Mouse (Mus musculus) bone marrow macrophage, adult 2 months (primary cell): ENCODE results near the gene Znrf2. TPM values are rescaled to one million over a fixed set of nuclear protein-coding genes. Genes with fewer than 3 reads are reported as not detected.

Experiments used
- H3K27ac ChIP-seq: 2 replicates; pipeline ENCODE4 v1.5.1; 2012; ENCODE audit warnings: low read depth, low read length; ENCODE audit not compliant: insufficient read depth
- H3K4me1 ChIP-seq: 2 replicates; pipeline ENCODE4 v1.6.1; 2012; ENCODE audit warnings: low read length; ENCODE audit not compliant: control insufficient read depth, insufficient read depth
- H3K4me3 ChIP-seq: 2 replicates; pipeline ENCODE4 v1.5.1; 2012; ENCODE audit warnings: mild to moderate bottlenecking, low read length, moderate library complexity; ENCODE audit not compliant: insufficient read depth
- CTCF ChIP-seq: IDR thresholded peaks from 2 replicates; pipeline ENCODE4 v1.5.1; 2012; ENCODE audit warnings: low read depth, mild to moderate bottlenecking, low read length, moderate library complexity
- POLR2A ChIP-seq: IDR thresholded peaks from 2 replicates; pipeline ENCODE4 v1.6.1; 2012; ENCODE audit warnings: mild to moderate bottlenecking, low read depth, low read length, borderline replicate concordance
- polyA plus RNA-seq: library from polyadenylated mRNA; stranded (reverse); fragments of >200 nt; gene quantifications from 2 replicates; pipeline ENCODE4 v1.2.4, GENCODE M21; 2012; ENCODE audit not compliant: missing spikeins, insufficient read depth, insufficient read length

Gene Znrf2
- 104 and 108 TPM in 2 replicates for polyA plus RNA-seq

DNA sequence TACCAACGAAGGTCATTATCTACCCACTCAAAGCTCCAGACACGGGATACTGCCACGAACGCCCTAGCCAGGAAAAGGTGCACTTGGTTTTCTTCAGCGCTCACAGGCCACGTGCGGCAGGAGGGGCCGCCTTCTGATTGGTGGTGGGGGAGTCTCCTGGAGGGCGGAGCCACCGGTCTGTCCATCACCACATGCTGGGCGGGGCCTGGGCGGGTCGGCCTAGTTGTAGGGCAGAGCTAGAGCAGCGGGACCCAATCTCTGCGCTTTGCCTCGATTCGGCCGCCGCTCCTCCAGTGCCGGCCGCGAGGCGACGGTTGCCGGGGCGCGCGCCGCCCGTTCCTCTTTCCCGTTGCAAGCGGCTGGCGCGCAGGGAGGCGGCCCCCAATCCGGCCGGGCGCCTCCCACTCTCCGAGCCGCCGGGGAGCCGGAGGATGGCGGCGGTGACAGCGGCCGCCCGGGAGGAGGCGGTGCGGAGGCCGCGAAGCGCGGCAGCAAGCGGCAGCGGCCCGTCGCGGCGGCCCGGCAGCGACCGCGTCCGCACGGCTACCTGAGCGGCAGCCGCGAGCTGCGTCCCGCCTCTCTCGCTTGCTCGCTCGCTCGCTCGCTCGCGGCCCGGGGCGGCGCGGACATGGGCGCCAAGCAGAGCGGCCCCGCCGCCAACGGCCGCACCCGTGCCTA is at the start of gene Znrf2:
Gene Znrf2 (plus strand): TSS at position 529 of the 678 bp plus-strand sequence.
- H3K27ac ChIP-seq = peak within 1 kb of the TSS; percentile 94
- TF ChIP-seq POLR2A = no peak; the same call in 1 of the 2 replicates
- no peak for TF ChIP-seq CTCF
- peak within 1 kb of the TSS; percentile 75 for H3K4me3 ChIP-seq
- peaks cover 38% of the 10 kb centered on the region for H3K4me1 ChIP-seq

DNA sequence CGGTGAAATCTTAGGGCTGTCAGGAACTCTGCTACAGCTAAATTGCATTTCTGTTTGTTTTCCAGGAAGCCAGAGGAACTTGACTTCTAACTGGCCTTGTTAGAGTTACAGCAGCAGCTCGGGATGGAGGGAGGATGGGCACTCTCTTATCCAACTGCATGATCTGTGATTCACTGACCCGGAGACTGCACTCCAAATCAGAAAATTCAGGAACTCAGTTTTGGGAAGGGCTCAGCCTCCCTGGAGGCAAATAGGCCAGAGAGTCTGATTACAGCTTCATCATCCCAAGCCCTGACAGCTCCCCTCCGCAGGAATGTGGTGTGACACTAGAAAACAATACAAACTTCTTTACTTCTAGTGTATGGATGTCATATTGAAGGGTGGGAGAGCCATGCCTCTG is 49.0 kb upstream of the Znrf2 start:
- H3K27ac ChIP-seq = no peak overlapping the region
- TF ChIP-seq POLR2A = no peak
- no peak for TF ChIP-seq CTCF
- H3K4me1 ChIP-seq = peaks cover 17% of the 10 kb centered on the region
- H3K4me3 ChIP-seq = no peak overlapping the region

DNA sequence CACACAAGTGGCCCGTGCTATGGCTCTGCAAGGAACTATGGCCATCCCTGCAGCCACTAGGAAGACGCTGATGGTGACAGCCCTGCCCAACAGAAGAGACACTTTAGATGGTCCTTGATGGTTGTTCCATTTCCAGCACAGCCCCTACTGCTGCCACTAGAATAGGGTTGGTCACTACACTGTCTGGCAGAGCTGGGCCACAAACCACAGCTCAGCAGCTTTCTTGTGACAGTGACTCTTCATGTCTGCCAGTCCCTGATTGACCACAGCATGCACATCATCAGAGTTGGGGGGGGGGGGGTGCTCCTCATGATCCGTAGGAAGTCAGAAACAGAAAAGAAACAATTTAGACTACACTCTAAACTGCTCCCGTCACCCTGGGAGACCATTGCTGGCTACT is 46.0 kb upstream of the Znrf2 start:
- H3K4me1 ChIP-seq = peaks cover 15% of the 10 kb centered on the region
- H3K27ac ChIP-seq = no peak overlapping the region
- no peak overlapping the region for H3K4me3 ChIP-seq
- no peak for TF ChIP-seq POLR2A
- TF ChIP-seq CTCF = no peak

DNA sequence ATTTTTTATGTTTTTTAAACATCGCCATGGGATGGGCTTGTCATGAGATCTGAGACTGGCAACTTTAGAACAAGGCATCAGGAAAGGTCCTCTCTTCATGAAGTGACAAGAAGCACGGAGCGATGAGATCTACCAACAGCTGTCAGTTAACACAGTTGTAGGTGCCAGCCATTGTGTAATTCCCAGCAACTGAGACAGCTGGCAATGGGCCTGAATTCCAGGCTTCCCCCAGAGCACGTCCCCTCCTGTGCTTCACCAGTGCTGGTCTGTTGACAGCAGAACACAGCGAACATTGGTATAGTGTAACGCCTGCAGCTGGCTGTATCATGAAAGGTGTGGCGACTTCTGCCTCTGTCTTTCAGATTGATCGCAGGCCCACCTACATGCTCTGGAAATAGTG is 45.5 kb upstream of the Znrf2 start:
- Histone ChIP-seq H3K4me3 (no peak overlapping the region), H3K27ac (no peak overlapping the region; the same call in 1 of the 2 replicates), H3K4me1 (peaks cover 17% of the 10 kb centered on the region)
- no peak for TF ChIP-seq CTCF
- TF ChIP-seq POLR2A = no peak

DNA sequence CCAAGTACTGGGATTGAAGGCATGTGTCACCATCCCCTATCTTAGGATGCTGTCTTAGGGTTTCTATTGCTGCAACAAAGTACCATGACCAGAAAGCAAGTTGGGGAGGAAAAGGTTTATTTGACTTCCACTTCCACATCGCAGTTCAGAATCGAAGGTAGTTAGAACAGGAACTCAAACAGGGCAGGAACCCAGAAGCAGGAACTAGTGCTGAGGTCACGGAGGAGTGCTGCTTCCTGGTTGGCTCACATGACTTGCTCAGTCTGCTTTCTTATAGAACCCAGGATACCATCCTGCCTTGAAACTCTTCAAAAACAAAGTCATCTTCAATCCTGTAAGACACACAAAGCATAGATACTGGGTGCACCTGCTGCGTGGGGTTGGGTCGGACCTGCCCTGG is 44.6 kb upstream of the Znrf2 start:
- peak overlapping the region; percentile 58 for H3K27ac ChIP-seq
- peaks cover 19% of the 10 kb centered on the region for H3K4me1 ChIP-seq
- no peak overlapping the region for H3K4me3 ChIP-seq
- TF ChIP-seq CTCF (no peak), POLR2A (no peak)

DNA sequence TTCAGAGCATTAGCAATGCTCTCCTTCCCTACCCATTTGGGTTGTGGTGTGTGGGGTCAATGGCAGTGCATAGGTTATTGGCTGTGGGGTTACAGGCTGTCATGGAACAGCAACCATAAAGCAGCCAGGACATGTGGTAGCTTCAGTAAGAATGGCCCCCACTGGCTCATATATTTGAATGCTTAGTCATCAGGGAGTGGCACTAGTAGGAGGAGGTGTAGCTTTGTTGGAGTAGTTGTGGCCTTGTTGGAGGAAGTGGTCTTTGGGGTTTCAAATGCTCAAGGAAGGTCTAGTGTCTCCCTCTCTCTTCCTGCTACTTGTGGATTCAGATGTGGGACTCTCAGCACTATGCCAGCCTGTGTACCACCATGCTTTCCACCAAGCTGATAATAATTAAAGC is 41.0 kb upstream of the Znrf2 start:
- no peak for TF ChIP-seq CTCF
- no peak for TF ChIP-seq POLR2A
- H3K27ac ChIP-seq = peak overlapping the region; percentile 3; the same call in 1 of the 2 replicates
- peaks cover 28% of the 10 kb centered on the region for H3K4me1 ChIP-seq
- no peak overlapping the region for H3K4me3 ChIP-seq

DNA sequence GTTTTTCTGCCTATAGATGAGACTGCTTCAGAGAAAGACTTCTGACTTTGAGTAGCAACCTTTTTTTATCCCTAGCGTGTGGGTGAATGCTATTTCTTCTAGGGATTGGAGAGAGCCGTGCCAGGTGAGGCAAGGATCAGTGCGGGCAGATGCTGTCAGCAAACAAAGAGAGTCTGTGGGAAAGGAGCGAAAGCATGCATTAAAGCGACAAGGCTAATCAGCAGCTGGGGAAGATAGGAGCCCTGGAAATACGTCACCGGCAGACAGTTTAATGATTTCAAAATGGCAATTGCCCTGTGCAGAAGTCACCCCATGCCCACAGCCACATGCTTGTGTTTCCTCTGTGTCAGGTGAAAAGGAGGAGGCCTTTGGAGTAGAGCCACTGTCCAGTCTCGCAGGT is 39.1 kb upstream of the Znrf2 start:
- peaks cover 44% of the 10 kb centered on the region for H3K4me1 ChIP-seq
- no peak for TF ChIP-seq CTCF
- TF ChIP-seq POLR2A = no peak
- no peak overlapping the region for H3K4me3 ChIP-seq
- H3K27ac ChIP-seq = no peak overlapping the region

DNA sequence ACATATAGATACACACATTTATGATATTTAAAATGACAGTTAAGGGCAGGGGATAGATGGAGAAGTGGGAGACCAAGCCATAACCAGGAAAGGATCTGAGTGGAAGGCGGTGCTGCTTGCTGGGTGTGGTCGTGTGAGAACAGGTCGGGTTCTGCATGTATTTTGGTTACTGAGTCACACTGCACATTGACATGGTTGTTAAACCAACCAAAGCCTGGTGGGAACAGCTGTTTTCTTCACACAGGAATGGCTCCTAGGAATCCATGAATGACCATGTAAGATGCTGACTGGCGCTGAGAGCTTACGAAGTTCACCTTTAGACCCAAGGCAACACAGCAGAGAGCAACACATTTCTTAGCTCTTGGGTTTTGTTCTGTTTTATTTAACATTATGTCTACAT is 36.7 kb upstream of the Znrf2 start:
- H3K4me1 ChIP-seq = peaks cover 46% of the 10 kb centered on the region
- peak overlapping the region; percentile 82 for H3K27ac ChIP-seq
- TF ChIP-seq POLR2A = no peak
- no peak overlapping the region for H3K4me3 ChIP-seq

DNA sequence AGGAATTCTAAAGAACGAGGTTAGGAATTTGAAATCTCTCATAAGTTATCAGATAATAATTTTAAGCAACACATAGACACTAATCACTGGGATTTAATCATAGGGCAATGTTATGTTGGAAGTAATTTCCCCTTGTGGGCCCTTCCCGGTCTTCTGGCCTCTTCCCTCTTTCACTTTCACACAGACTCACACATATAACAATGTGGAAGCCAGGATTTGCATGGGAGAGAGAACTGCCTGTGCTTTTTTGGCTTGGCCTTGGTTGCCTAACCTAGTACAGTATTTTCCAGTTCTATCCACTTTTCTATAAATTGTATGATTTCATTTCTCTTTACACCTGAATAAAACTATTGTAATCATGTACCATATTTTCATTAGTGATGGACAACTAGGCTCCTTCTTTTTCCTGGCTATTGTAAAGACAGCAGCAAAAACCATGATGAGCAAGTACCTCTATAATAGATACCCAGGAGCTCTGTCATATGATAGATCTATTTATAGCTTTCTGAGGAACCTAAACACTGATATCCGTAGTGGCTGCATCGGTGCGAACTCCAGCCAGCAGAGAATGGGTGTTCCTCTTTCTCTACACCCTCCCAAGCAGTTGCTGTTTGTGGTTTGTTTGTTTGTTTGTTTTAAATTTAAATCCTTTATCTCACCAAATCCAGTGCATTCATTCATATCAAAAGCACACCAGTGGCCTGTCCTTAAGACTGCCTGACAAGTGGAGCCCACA is 36.0 kb upstream of the Znrf2 start:
- H3K4me3 ChIP-seq = no peak overlapping the region
- H3K4me1 ChIP-seq = peaks cover 41% of the 10 kb centered on the region
- no peak for TF ChIP-seq CTCF
- TF ChIP-seq POLR2A = no peak
- peak overlapping the region; percentile 93 for H3K27ac ChIP-seq

DNA sequence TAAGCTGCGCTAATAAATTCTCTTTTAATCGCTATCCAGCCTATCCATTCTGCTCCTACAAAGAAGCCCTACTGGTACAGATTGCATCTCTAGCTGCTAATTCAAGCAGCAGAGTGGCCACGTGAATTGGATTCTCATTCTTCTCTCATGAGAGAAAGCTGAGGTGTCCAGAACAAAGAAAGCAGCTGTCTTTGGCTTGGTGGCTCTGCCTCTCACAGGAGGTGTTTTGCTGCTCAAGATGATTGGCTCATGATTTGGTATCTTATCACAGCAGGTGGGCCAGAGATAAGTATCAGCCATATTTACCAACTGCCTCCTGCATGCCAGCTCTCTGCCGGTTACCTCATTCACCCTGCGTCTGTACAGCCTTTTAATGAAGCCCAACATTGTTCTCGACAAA is 34.8 kb upstream of the Znrf2 start:
- H3K27ac ChIP-seq = no peak overlapping the region
- TF ChIP-seq CTCF (no peak), POLR2A (no peak)

More for the DNA sequence above, 34.8 kb upstream of the Znrf2 start:
- Histone ChIP-seq H3K4me3 (no peak overlapping the region), H3K4me1 (peaks cover 36% of the 10 kb centered on the region)
